Mouse (Mus musculus) lung, postnatal 0 days (tissue): ENCODE measurements at regions not wholly inside any gene's neighbourhood (a gene's known extent, or its start where the extent isn't known, plus 50 kb on each side); places are given as distances from the start of the nearest gene placed in this dataset.

ENCODE experiments used
- CTCF ChIP-seq: IDR thresholded peaks from 2 replicates; pipeline ENCODE4 v1.5.1; 2016; ENCODE audit warnings: antibody characterized with exemption, mild to moderate bottlenecking
- EP300 ChIP-seq: IDR thresholded peaks from 2 replicates; pipeline ENCODE4 v1.6.1; 2016; ENCODE audit warnings: antibody characterized with exemption, mild to moderate bottlenecking, control low read depth

- TF ChIP-seq CTCF (no peak), EP300 (no peak)
Measured at GRCm38 (mm10) chr6:24219882-24220522, 52.1 kb upstream of the Slc13a1 start.
